Mouse (Mus musculus) CH12.LX (cell line): ENCODE data around the gene Usp49. TPM values are rescaled to one million over a fixed set of nuclear protein-coding genes. Genes with fewer than 3 reads are reported as not detected.

Experiments used
- DNase-seq: peaks from one replicate; pipeline ENCODE4 v3.0.0-alpha.2; 2013; ENCODE audit errors: extremely low read depth
- H3K27ac ChIP-seq: 2 replicates; pipeline ENCODE4 v1.5.1; 2012; ENCODE audit warnings: low read depth, mild to moderate bottlenecking, control low read depth, moderate library complexity; ENCODE audit not compliant: insufficient read depth
- H3K27me3 ChIP-seq: replicated peaks from 2 replicates; pipeline ENCODE3; 2012; ENCODE audit warnings: inconsistent platforms
- H3K36me3 ChIP-seq, 2 experiments: replicated peaks in 1 of 2; 2 replicates each; pipeline versions ENCODE3 to v1.6.1; 2012; ENCODE audit warnings: inconsistent platforms in 1 of 2, low read length in 1 of 2, mild to moderate bottlenecking in 1 of 2, mixed read lengths in 1 of 2, moderate library complexity in 1 of 2; ENCODE audit not compliant: control insufficient read depth in 1 of 2, insufficient read depth in 1 of 2
- H3K4me1 ChIP-seq, 2 experiments: 2 replicates each; pipeline ENCODE4 v1.6.1; 2012; ENCODE audit warnings: inconsistent platforms in 1 of 2, moderate library complexity in 1 of 2; ENCODE audit not compliant: insufficient read depth in 2 of 2, control insufficient read depth in 1 of 2
- H3K4me2 ChIP-seq: 2 replicates; pipeline ENCODE4 v1.6.1; 2012; ENCODE audit warnings: low read depth, mild to moderate bottlenecking, control low read depth; ENCODE audit not compliant: poor library complexity, insufficient read depth, severe bottlenecking
- H3K4me3 ChIP-seq, 3 experiments: fragments of 150-350 bp in 1 of 3; sonication (generic) in 1 of 3; replicated peaks in 1 of 3; 2 replicates each; pipeline versions ENCODE3 to v1.5.1; 2011 to 2012; ENCODE audit warnings: low read depth in 2 of 3, low read length in 2 of 3, mild to moderate bottlenecking in 2 of 3, moderate library complexity in 2 of 3, control low read depth in 1 of 3, improper control_type of control experiment in 1 of 3, inconsistent platforms in 1 of 3, mixed read lengths in 1 of 3; ENCODE audit not compliant: poor library complexity in 1 of 3
- H3K79me2 ChIP-seq: replicated peaks from 2 replicates; pipeline ENCODE4 v1.6.1; 2012; ENCODE audit warnings: mild to moderate bottlenecking, moderate library complexity; ENCODE audit not compliant: control insufficient read depth, poor library complexity, insufficient read depth, severe bottlenecking; ENCODE audit errors: extremely low read depth
- H3K9ac ChIP-seq: 2 replicates; pipeline ENCODE4 v1.6.1; 2012; ENCODE audit warnings: low read depth, mild to moderate bottlenecking, control low read depth, moderate library complexity; ENCODE audit not compliant: insufficient read depth
- H3K9me3 ChIP-seq: replicated peaks from 2 replicates; pipeline ENCODE3; 2012; ENCODE audit warnings: low read length, inconsistent platforms, mixed read lengths
- BHLHE40 ChIP-seq: IDR thresholded peaks from 2 replicates; pipeline ENCODE4 v1.6.1; 2011; ENCODE audit warnings: mild to moderate bottlenecking, low read depth, low read length, improper control_type of control experiment
- CHD2 ChIP-seq: IDR thresholded peaks from 2 replicates; pipeline ENCODE4 v1.6.1; 2011; ENCODE audit warnings: low read length, improper control_type of control experiment
- CTCF ChIP-seq, 2 experiments: IDR thresholded peaks in 1 of 2; conservative IDR thresholded peaks in 1 of 2; 2 replicates each; pipeline ENCODE4 v1.5.1; 2011 to 2012; ENCODE audit warnings: low read depth in 2 of 2, low read length in 2 of 2, improper control_type of control experiment in 1 of 2, inconsistent platforms in 1 of 2, mild to moderate bottlenecking in 1 of 2, moderate library complexity in 1 of 2
- E2F4 ChIP-seq: IDR thresholded peaks from 2 replicates; pipeline ENCODE4 v1.6.1; 2011; ENCODE audit warnings: low read depth, low read length, improper control_type of control experiment; ENCODE audit not compliant: insufficient replicate concordance
- EP300 ChIP-seq: IDR thresholded peaks from 2 replicates; pipeline ENCODE4 v1.6.1; 2011; ENCODE audit warnings: low read length, improper control_type of control experiment
- ETS1 ChIP-seq: conservative IDR thresholded peaks from 2 replicates; pipeline ENCODE4 v1.6.1; 2012; ENCODE audit warnings: low read depth, mild to moderate bottlenecking, inconsistent platforms, low read length, improper control_type of control experiment, moderate library complexity
- GABPA ChIP-seq: IDR thresholded peaks from 2 replicates; pipeline ENCODE4 v1.6.1; 2012; ENCODE audit warnings: low read depth, low read length, improper control_type of control experiment, inconsistent platforms; ENCODE audit not compliant: insufficient replicate concordance
- HCFC1 ChIP-seq: IDR thresholded peaks from 2 replicates; pipeline ENCODE4 v1.6.1; 2012; ENCODE audit warnings: low read depth, mild to moderate bottlenecking, inconsistent platforms, low read length, improper control_type of control experiment
- IRF4 ChIP-seq: IDR thresholded peaks from 2 replicates; pipeline ENCODE4 v1.6.1; 2014; ENCODE audit warnings: low read depth, mild to moderate bottlenecking, inconsistent platforms, low read length, improper control_type of control experiment
- MAFK ChIP-seq: IDR thresholded peaks from 2 replicates; pipeline ENCODE4 v1.6.1; 2011; ENCODE audit warnings: low read length, improper control_type of control experiment; ENCODE audit not compliant: insufficient replicate concordance
- MXI1 ChIP-seq: IDR thresholded peaks from 2 replicates; pipeline ENCODE4 v1.6.1; 2011; ENCODE audit warnings: mild to moderate bottlenecking, low read depth, low read length, improper control_type of control experiment
- MYC ChIP-seq: IDR thresholded peaks from 2 replicates; pipeline ENCODE4 v1.6.1; 2011; ENCODE audit warnings: low read depth, mild to moderate bottlenecking, improper control_type of control experiment, low read length
- NELFE ChIP-seq: IDR thresholded peaks from 2 replicates; pipeline ENCODE4 v1.6.1; 2011; ENCODE audit warnings: low read depth, low read length, improper control_type of control experiment
- PAX5 ChIP-seq: IDR thresholded peaks from 2 replicates; pipeline ENCODE4 v1.6.1; 2012; ENCODE audit warnings: low read length, inconsistent platforms, mixed read lengths
- RCOR1 ChIP-seq: conservative IDR thresholded peaks from 2 replicates; pipeline ENCODE4 v1.6.1; 2012; ENCODE audit warnings: low read depth, mild to moderate bottlenecking, inconsistent platforms, low read length, improper control_type of control experiment
- SIN3A ChIP-seq: IDR thresholded peaks from 2 replicates; pipeline ENCODE4 v1.6.1; 2012; ENCODE audit warnings: low read length, improper control_type of control experiment, inconsistent platforms
- TBP ChIP-seq: conservative IDR thresholded peaks from 2 replicates; pipeline ENCODE4 v1.6.1; 2011; ENCODE audit warnings: low read depth, low read length, improper control_type of control experiment
- USF1 ChIP-seq: IDR thresholded peaks from 2 replicates; pipeline ENCODE4 v1.6.1; 2014; ENCODE audit warnings: low read depth, mild to moderate bottlenecking, inconsistent platforms, low read length, improper control_type of control experiment
- USF2 ChIP-seq: conservative IDR thresholded peaks from 2 replicates; pipeline ENCODE4 v1.6.1; 2011; ENCODE audit warnings: low read depth, low read length, improper control_type of control experiment
- ZC3H11A ChIP-seq: IDR thresholded peaks from 2 replicates; pipeline ENCODE4 v1.6.1; 2012; ENCODE audit warnings: low read depth, mild to moderate bottlenecking, inconsistent platforms, low read length, improper control_type of control experiment
- ZKSCAN1 ChIP-seq: IDR thresholded peaks from 2 replicates; pipeline ENCODE4 v1.6.1; 2012; ENCODE audit warnings: low read depth, inconsistent platforms, low read length, improper control_type of control experiment, borderline replicate concordance
- ZNF384 ChIP-seq: IDR thresholded peaks from 2 replicates; pipeline ENCODE4 v1.6.1; 2012; ENCODE audit warnings: low read depth, low read length, improper control_type of control experiment, inconsistent platforms
- dilution Hi-C: fragments of 300-500 bp; cut with MboI; formaldehyde crosslinking; loops from 2 replicates; pipeline ENCODE4 v1.14.3; 2020; ENCODE audit warnings: low sequenced_read_pairs; ENCODE audit not compliant: extremely low pct_unique_long_range_greater_than_20kb, extremely low pct_ligation_motif_present
- in situ Hi-C: fragments of 300-500 bp; cut with MboI; formaldehyde crosslinking; loops from 3 replicates; pipeline ENCODE4 v1.14.3; 2019; ENCODE audit warnings: low sequenced_read_pairs, low pct_ligation_motif_present, low pct_unique_long_range_greater_than_20kb, mixed read lengths
- polyA plus RNA-seq: library from polyadenylated mRNA; unstranded; fragments of >175 nt; gene quantifications from 2 replicates; pipeline ENCODE4 v1.2.1, GENCODE M21; 2012; ENCODE audit warnings: low read depth; ENCODE audit not compliant: insufficient read length
- total RNA-seq, 2 experiments: library from RNA; depleted of rRNA; stranded (reverse); fragments of 300-350 nt in 1 of 2; fragments of >200 nt in 1 of 2; gene quantifications; 2 replicates each; pipeline ENCODE4 v1.2.3; 2012 to 2014

Gene Usp49
- total and polyA plus RNA-seq, 3 experiments: 2.6 to 4.3 (median 3.4) TPM

DNA sequence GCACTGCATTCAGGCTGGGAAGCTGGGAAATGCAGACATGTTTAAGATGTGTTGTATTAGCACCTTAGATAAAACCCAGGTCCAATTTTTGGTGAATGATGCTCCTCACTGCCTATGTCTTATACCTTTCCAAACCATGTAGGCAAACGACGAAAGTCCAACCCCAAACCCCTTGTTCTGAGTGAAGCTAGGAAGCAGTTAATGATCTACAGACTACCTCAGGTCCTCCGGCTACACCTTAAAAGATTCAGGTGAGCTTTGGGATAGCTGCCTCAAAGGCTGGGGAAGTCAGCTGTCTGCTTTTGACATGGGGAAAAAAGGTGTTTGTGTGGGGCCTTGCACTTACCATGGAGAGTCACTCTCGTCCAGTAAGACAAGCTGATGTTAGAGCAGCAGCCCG lies 48.2 kb downstream of the Usp49 start:
- in situ Hi-C loops: no loop called here
- H3K79me2 ChIP-seq: no peaks in the 10 kb centered on the region
- H3K27me3 ChIP-seq: no peaks in the 10 kb centered on the region
- no peak for TF ChIP-seq ZC3H11A
- peaks cover 28 to 74% of the 10 kb centered on the region in 2 experiments for H3K36me3 ChIP-seq
- no peak overlapping the region for H3K9ac ChIP-seq
- peaks cover 5 to 20% of the 10 kb centered on the region in 2 experiments for H3K4me1 ChIP-seq
- dilution Hi-C loops: no loop called here
- H3K9me3 ChIP-seq: no peaks in the 10 kb centered on the region
- no peak overlapping the region for H3K4me2 ChIP-seq
- H3K27ac ChIP-seq: no peak overlapping the region
- DNase-seq: no peak
- H3K4me3 ChIP-seq: no peak overlapping the region

- Histone ChIP-seq H3K79me2 (peaks cover 10% of the 10 kb centered on the region), H3K9me3 (no peaks in the 10 kb centered on the region), H3K27me3 (no peaks in the 10 kb centered on the region), H3K36me3 (peaks cover 41 to 81% of the 10 kb centered on the region in 2 experiments), H3K4me3 (no peak overlapping the region), H3K4me1 (peaks cover 8 to 22% of the 10 kb centered on the region in 2 experiments), H3K9ac (no peak overlapping the region), H3K4me2 (no peak overlapping the region), H3K27ac (no peak overlapping the region)
- no peak for TF ChIP-seq RCOR1
- TF ChIP-seq PAX5: no peak
- TF ChIP-seq ZKSCAN1: no peak
- in situ Hi-C loops (no loop called here), dilution Hi-C loops (no loop called here)
- DNase-seq: no peak
Observed at GRCm38 (mm10) chr17:47682836-47683235, 52.3 kb downstream of the Usp49 start.

GRCm38 (mm10) chr17:47687409-47688343 lies 57.2 kb downstream of the Usp49 start:
- peak; percentile 97 for DNase-seq
- Histone ChIP-seq H3K4me2 (peak overlapping the region; percentile 90), H3K27me3 (peaks cover 41% of the 10 kb centered on the region), H3K9me3 (no peaks in the 10 kb centered on the region), H3K79me2 (peaks cover 10% of the 10 kb centered on the region), H3K27ac (no peak overlapping the region), H3K4me3 (peak overlapping the region; percentile 85 to 96 (median 92)), H3K9ac (peak overlapping the region; percentile 84), H3K4me1 (peaks cover 10 to 29% of the 10 kb centered on the region in 2 experiments), H3K36me3 (peaks cover 18 to 41% of the 10 kb centered on the region in 2 experiments)
- in situ Hi-C loops (loop anchor here (5.0 kb wide), 1 partner anchor 75 kb away; the partner anchor contains the start of genes Bysl, Gm20517 and Med20), dilution Hi-C loops (no loop called here)
- TF ChIP-seq E2F4 (no peak), CHD2 (no peak), SIN3A (peak; percentile 93), ZKSCAN1 (no peak), NELFE (peak; percentile 89), ZNF384 (no peak), TBP (peak; percentile 82), MAFK (no peak), MXI1 (peak; percentile 93), USF1 (no peak; the same call in 1 of the 2 replicates), PAX5 (no peak), EP300 (no peak), IRF4 (peak; percentile 73), BHLHE40 (peak; percentile 81), RCOR1 (0 out of 2 replicates have a peak, but pooled peaks have one; percentile 74), MYC (peak; percentile 59; the same call in 1 of the 2 replicates), HCFC1 (peak; percentile 97), CTCF (conservative IDR thresholded peaks at IDR 0.05 in 1 of 2, IDR thresholded peaks at IDR 0.05 in 1 of 2; ENCODE audit: low read depth in 2 of 2, low read length in 2 of 2) (no peak), ETS1 (peak; percentile 19; the same call in 1 of the 2 replicates), GABPA (peak; percentile 43; the same call in 1 of the 2 replicates), USF2 (no peak)
